Mouse (Mus musculus) ES-E14 (cell line): ENCODE measurements around the gene Olfr1044.

Experiments
- CHD2 ChIP-seq: IDR thresholded peaks from 2 replicates; pipeline ENCODE4 v1.6.1; 2014; ENCODE audit warnings: mild to moderate bottlenecking, low read depth, low read length, inconsistent platforms
- MAFK ChIP-seq: IDR thresholded peaks from 2 replicates; pipeline ENCODE4 v1.6.1; 2014; ENCODE audit warnings: mild to moderate bottlenecking, low read depth, low read length, inconsistent platforms; ENCODE audit not compliant: insufficient read depth
- ZNF384 ChIP-seq: IDR thresholded peaks from 2 replicates; pipeline ENCODE4 v1.6.1; 2012; ENCODE audit warnings: low read depth, low read length, inconsistent platforms

- TF ChIP-seq MAFK: no peak
- TF ChIP-seq ZNF384: no peak
- TF ChIP-seq CHD2: no peak
Observed at GRCm38 (mm10) chr2:86167422-86167821, 10.2 kb downstream of the Olfr1044 start, which contains the start of gene Olfr1043.
